Mouse (Mus musculus) yolk sac, embryonic 10.5 days (tissue): ENCODE measurements at regions not wholly inside any gene's neighbourhood (a gene's known extent, or its start where the extent isn't known, plus 50 kb on each side); places are given as distances from the start of the nearest gene placed in this dataset.

Experiments
- DNase-seq: peaks from one replicate; pipeline ENCODE4 v3.0.0-alpha.2; 2017; ENCODE audit warnings: low spot score

DNA sequence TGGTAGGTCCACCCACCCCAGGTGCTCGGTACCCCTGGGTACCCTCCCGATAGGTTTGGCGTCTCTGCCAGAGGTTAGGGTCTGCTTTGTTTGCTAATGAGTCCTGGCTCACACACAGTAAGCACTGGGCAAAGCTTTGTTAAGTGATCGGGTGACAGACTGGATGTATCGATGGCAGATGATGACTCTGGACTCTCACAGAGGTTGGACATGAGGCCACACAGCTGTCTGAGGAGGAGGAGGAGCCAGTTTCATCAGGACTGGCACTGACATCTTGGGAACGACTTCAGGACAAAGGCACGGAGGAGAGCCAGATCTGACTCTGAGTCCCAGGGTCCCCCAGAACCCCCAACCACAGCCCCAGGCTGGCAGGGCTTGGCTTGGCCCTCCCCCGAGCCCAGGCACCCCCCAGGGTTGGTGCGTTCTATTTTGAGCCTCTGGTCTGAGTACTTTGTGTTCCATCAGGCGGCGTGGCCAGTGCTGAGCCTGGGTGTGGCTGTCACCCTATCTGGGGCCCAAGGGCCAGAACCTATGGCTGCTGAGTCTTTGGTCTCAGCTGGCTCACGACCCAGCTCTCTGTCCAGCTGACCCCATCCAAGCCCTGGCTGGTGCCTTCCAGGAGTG is 67.6 kb upstream of the Tmem189 start:
- no peak for DNase-seq

GRCm38 (mm10) chr2:167756721-167757120 is 67.1 kb upstream of the Tmem189 start:
- DNase-seq = no peak

DNA sequence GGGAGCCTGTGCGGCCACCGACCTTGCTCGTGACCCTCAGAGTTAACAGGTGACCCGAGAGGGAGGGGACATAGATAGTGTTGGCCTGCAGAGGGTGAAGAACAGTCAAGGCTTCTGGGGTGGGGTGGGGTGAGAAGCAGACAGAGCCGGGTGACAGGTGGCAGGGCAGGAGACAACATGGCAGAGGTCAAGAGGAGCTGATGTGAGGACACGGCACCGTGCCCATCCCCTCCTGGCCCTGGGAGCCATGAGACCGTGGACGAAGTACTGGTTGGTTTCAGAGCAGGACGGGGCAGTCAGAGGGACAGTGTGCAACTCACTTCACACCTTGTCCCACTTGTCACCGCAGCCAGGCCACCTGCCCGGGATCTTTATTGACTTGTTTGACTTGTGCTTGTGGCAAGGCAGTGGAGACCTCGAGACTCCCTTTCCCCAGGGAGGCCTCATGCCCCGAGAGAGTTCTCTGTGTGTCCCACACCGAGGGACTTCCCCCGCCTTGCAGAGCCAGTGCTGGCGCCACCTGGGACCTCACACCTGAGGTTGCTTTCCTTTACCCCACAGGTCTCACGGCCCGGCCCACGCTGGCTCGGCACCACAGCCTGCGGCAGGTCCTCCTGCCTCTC is 65.4 kb upstream of the Tmem189 start:
- no peak for DNase-seq

DNA sequence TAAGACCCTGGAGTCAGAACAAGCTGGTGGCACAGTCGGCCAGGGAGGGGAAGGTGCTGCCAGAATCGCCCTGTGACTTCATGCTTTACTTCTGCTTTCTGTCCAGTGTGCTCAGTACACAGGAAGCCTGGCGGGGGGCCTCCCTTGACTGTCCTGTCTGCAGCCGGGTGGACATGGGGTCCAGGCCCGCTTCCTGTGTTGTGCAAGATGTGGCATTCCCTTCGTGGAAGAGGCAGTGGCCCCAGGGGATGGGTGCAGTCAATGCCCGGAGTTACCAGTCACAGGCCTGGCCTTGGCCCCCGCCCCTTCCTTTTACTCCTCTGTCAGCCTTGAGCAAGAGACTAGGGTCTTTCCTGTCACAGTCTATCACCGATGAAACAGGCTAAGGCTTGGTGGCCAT is 64.3 kb upstream of the Tmem189 start:
- peak; percentile 34 for DNase-seq

GRCm38 (mm10) chr2:167752805-167753556 is 63.4 kb upstream of the Tmem189 start:
- DNase-seq = no peak

DNA sequence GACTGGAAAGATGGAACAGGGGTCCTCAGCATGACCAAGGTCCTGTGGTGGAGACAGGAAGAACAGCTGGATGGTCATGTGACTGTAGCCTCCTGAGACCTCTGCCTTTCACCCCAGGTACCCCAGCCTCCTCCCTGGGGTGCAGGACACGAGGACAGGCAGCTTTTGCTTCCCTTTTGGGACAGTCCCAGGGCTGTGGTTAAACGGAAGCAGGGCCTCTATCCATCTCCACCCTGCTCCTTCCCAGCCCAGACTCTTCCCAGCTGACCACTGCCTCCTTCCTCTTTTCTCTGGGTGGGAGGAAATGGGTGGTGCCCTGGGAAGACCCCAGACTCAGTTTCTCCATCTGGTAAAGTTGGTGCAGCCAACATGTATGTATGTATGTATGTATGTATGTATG is 62.0 kb upstream of the Tmem189 start:
- DNase-seq = no peak

DNA sequence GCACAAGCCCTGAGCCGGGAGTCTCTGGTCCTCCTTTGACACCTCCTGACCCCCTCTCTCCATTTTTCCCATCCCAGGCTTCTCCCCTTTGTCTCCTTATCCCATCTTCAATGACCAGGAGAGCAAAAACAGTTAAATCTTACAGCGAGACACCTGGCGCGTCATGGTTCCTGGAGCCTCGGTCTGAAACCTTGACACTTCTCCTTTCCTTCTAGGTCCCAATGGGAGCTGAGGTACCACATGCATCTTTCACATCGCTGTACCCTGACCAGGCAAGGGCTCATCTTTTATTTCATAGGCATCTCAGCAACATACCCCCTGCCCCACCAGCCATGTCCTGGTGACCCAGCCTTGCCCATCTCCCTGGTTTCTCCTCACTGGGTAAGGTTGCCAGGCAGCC is 58.7 kb upstream of the Tmem189 start:
- no peak for DNase-seq

- DNase-seq = no peak
These were observed 57.7 kb upstream of the Tmem189 start for GRCm38 (mm10) chr2:167747164-167747843.

DNA sequence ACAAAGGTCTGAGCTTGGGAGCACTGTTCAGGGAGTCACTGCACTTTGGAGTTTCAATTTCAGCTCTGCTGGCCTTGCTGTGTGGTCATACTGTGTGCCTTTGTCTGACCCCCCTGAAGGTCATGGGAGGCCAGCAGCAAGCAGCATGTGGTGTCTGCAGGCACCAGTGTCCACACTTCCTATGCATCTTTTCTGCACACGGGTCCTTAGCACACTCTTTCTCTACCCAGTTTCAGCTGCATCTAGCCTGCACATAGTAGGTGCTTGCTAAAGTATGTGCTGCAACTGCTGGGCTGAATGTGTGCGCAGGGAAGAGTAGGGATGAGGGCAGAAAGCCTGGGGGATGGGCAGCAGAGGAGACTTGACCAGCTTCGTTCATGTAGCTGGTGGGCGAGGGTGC is 56.7 kb upstream of the Tmem189 start:
- DNase-seq = no peak

GRCm38 (mm10) chr2:167745409-167745808 is 55.8 kb upstream of the Tmem189 start:
- DNase-seq = no peak

DNA sequence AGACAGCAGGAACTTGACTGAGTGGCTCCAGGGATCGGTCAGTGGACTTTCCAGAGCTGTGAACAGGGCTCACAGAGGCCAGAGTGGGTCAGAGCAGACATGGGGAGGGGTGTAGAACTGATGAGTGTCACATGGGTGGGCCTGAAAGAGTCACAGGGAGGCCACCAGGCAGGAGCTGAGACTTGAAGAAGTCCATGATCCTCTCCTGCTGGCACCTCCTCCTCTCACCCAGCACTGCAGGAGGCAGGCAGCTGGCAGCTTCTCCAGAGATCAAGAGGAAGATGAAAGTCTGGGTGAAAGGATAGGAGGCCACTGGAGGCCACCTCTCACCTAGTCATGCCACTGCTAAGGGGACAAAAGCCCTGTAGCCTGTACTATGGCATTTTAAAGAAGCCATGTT is 54.5 kb upstream of the Tmem189 start:
- no peak for DNase-seq

GRCm38 (mm10) chr2:167742479-167742878 is 52.9 kb upstream of the Tmem189 start:
- DNase-seq = no peak

GRCm38 (mm10) chr2:167740516-167741189 is 51.0 kb upstream of the Tmem189 start:
- no peak for DNase-seq
